Mouse (Mus musculus) ovary, postnatal 36 days (tissue): ENCODE measurements around the gene Gm17660.

Source experiments
- DNase-seq: peaks from one replicate; pipeline ENCODE4 v3.0.0; 2022; ENCODE audit warnings: low spot score, mixed read lengths

Gene Gm17660

DNA sequence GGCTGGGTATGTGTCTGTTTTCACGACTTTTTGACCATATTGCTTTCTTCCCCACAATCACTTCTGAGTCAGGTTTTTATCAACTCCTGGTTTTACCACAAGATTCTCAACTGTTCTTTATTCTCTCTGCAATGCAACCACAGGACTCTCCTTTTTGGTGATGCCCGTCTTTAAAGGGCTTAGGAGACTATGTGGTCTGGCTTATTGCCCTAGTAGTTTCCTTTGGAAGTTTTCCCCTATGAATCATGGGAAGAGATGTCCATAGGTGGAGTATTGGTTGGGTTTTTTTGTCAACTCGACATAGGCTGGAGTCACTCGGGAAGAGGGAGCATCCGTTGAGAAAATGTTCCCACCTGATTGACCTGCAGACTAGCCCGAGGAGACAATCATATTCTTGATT lies 3.3 kb upstream of the Gm17660 start:
- no peak for DNase-seq

DNA sequence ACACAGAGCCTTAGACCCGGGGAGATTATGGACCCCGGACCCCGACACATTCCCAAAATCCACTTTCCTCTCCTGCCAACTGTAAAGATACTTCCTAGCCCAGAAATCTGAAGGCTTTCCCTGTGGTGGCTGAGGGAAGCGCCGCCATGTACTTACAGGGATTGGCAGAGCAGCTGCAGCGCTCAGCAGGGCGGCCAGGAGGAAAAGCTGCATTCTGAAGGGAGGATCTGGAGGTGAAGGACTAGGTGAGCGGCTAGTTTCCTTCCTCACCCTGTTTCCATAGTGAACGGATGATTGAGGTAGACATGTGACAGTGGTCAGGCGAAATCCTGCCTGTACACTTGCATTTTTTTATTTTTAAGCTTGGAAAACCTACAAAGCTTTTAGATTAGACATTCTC lies 1.0 kb downstream of the Gm17660 start:
- DNase-seq, result no peak

DNA sequence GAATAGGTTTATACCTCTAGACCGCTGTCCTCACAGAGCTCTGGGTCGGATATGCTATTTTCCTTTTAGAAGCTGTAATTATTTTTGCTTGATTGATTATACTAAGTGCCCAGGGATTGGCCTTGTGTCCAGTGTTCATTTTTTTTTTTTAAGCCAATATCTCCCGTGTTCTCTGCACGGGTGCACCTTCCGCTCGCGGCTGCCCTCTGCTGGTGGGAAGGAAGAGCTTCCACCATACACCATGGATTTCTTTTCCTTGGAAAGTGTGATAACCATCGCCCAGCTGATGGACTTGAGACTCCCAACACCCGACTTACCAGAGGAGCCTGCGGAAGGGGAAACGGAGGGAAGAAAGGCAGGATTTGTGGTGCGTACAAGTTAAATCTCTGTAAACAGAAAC lies 3.0 kb downstream of the Gm17660 start:
- peak; percentile 65 for DNase-seq

DNA sequence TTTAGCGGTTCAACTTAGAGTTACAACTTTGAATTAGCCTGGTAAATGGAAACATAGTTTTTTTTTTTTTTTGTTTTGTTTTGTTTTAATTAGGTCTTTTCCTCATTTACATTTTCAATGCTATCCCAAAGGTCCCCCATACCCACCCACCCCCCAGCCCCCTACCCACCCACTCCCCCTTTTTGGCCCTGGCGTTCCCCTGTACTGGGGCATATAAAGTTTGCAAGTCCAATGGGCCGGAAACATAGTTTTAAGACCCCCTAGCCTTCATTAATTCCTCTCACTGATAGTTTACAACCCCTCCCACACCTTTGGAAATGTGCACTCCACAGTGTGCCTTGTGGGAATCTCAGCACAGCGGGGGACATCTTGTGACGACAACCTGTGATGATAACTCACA lies 3.8 kb downstream of the Gm17660 start:
- no peak for DNase-seq

DNA sequence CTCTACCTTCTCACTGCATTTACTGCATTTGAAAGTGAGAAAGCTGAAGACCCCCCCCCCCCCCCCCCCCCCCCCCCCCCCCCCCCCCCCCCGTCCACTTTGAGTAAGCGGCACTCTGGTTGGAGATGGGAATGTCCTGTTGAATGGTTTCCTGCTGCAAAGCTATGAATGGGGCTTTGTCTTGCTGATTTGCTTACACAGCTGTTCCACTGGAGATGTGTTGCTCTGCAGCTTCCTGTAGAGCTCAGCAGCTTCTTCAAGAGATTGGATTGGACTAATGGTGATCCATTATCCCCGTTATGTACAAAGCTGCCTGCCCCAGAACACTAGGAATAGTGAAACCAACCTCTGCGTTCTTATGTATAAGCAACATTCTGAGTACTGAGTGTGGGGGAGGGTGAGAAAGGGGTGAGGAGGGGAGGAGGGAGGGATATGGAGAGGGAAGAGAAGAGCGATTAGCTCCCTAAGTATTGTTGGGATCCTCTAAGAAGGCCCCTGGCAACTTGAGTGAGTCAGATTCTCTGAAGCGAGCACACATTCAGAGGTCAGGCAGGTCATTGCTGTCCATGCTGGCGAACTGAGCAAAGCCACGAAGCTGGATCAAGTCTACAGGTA lies 5.0 kb downstream of the Gm17660 start:
- DNase-seq, result no peak

DNA sequence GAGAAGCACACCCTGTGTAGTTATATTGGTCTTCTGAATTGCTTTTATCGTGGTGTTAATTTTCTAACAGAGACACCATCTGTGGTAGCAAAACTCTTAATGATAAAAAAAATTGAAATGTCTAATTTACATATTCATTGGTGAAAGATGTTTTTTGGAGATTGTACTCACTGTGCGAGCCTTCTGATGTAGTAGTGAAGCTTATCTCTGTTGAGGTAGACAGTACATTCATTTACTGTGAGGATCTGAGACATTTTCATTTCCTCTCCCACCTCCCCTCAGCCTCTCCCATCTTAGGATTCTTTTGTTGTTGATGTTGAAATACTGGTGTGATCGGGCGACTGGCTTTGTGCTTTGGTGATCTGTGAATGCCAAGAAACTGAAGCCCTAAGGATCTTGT lies 6.4 kb downstream of the Gm17660 start:
- no peak for DNase-seq

DNA sequence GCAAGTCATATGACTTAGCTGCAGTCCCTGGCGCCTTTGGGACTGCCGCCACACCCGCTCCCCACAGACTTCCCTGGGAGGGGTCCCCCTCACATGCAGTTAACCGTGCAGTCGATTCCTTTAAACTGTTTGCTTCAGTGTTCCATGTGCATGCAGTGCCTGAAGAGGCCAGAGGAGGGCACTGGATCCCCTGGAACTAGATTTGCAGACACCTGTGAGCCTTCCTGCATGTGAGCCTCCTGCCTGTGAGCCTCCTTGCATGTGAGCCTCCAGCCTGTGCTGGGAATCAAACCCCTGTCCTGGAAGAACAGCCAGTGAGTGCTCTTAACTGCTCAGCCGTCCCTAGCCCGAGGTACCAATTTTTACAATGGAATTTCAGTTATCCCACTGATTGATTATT lies 8.7 kb downstream of the Gm17660 start:
- no peak for DNase-seq

DNA sequence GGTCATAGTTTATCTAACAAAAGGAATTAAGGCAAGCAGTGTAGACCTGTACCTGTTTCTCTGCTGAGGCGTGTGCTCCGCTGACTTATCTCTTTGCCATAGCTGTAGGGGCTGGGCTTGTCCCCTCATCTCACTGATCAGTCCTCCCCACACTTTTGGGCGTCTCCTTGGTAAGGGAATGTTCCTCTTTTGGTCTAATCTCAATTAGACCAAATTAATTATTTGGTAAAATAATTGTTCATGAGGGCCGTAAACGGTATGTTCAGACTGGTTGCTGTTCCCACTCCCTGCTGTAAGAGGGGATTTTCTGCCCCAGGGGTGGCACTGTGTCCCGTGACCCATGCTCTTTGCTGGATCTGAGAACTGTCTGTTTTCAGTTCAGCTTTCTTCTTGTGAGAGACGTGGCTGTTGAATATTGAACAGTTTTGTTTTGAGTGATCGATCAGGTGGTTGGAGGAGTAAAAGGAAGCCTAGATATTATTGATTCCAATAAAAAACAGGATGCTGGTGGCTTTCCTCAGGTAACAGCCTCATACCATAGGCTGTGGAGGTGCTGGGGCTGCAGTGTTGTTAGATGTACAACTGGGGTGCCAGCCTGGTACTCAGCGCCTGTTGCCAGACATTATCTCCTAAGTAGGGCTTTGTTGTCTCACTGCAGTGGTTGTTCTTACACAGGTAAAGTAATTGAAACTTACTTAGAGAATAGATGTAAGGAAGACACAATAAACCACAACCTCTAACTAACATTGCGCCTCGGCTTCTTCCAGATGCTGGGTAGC lies 14.4 kb downstream of the Gm17660 start:
- DNase-seq, result no peak

DNA sequence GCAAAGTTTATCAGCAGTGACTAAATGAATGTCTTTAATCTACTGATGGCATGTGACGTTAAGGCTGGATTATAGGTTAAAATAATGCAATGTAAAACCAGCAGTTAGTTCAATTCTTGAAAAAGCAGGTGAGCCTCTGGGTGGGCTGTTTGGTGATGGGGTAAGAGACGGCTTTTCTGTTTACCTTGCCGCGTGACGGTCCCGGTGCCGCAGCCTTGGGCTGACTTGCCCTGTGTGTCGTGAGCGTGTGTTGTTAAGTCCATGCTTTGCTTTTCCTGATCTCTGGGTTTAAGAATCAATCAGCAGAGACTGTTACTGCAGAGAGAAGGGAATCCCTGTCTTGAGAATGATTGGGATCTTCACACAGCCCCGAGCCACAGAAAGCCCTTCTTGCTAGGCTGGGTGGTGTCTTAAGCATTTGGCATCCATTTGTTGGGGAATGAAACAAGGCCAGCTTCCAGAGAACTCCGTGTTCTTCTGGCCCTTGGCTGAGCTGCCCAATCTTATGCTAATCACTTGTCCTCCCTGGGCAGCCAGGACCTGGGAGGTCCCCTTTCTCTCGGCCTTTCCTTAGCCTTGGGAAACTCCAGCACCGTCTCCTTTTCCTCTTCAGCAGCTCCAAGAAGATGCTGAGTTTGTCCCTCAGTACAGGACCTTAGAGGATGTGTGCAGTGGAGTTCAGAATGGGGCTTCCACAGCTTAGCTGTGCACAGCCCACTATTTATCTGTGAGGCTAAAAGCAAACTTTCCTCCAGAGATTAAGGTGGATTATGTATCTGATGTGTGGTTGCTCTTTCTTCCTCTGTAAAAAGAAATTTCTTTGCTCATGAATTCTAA lies 15.3 kb downstream of the Gm17660 start:
- DNase-seq, result no peak

DNA sequence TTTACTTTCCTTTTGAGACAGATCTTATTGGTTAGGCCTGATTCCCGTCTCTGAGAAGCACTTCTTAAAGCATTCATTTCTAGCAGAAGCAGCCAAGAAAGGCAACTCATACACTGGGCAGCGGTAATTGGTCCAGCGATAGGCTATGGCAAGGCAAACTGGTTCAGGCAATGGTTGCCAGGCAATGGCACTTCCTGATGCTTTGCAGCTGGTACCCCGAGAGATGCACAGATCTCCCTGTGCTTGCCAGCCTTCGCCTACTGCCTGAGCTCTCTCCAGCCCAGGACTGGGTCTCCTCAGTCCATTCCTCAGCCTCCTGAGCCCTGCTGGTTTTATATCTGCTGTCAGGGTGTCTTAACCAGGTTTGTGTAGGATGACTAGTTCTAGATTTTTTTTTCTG lies 17.0 kb downstream of the Gm17660 start:
- no peak for DNase-seq

DNA sequence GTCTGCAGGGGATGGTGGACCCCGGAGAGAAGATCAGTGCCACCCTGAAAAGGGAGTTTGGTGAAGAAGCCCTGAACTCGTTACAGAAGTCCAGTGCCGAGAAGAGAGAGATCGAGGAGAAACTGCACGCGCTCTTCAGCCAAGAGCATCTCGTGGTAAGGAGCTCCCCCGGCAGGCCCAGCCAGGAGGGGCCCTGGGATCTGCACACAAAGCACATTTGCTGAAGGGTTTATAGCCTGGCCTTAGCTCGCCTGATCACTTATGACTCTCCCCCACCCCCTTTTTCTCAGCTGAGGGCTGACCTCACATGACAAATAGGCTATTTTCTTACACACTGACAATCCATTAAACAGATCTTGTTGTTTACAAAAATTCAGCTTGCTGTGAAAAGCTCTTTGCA lies 17.8 kb downstream of the Gm17660 start:
- DNase-seq, result no peak

DNA sequence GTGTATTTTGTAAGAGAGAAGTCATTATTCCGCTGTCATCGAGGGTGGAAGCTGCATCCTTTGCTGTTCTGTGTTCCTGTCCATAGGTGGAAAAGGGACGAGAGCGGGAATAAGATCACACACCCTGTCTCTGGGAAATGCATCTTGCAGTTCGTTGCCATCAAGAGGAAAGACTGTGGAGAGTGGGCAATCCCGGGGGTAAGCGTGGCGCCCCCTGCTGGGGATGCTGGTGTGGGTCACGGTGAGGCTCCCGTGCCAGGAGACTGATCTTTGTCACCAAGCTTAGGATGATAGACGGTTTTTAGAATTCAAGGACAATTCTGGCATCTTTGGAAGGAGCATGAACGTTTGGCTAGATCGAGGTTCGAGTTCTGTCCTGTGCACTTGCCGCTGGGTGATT lies 19.4 kb downstream of the Gm17660 start:
- peak; percentile 50 for DNase-seq

DNA sequence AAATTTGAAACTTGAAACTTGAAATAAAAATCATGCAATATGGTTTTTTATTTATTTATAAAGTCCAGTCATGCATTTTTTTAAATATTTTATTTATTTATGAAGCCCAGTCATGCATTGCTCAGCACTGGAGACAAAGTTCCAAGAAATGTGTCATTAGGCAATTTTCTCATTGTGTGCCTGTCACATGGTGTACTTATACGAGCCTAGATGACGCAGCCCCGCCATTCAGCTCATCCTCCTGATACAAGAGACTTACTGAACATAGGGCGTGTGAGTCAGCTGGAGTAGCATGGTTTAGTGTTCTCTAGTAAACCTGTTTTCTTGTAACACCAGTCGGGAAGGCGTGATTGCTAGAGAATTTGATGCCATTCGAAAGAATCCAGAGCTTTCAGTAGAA lies 21.1 kb downstream of the Gm17660 start:
- no peak for DNase-seq

DNA sequence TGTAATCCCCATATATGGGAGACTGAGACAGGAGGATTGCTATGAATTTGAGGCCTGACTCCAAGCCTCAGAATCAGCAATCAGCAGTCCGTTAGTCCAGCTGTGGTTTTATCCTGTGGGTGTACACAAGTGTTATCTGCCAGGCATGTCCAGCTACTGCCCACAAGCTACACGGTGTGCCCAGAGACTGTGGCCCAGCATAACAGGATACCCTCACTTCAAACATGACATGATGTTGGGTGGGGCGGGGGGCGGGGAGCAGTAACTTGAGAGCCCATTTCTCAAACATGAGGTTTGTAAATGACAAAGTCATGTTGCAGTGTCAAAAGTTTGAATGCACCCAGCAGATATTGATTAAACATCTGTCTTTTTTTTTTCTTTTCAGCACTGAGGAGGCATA lies 21.6 kb downstream of the Gm17660 start:
- no peak for DNase-seq

DNA sequence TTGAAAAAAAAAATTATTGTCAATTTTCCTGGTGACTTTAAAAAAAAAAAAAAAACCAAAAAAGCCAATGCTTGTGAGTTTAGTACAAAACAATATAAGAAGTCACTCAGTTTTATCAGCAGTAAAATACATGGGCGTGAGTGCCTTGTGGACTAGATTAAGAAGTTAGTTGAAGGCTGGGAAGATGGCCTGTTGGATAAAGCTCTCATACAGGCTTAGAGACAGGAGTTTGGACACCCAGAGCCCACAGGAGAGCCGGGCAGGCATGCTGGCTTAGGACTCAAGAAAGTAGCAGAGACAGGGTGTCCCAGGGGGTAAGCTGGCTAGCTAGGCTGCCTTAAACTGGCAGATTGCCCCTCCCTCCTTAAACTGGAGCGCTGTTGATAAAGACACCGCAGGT lies 22.5 kb downstream of the Gm17660 start:
- no peak for DNase-seq

DNA sequence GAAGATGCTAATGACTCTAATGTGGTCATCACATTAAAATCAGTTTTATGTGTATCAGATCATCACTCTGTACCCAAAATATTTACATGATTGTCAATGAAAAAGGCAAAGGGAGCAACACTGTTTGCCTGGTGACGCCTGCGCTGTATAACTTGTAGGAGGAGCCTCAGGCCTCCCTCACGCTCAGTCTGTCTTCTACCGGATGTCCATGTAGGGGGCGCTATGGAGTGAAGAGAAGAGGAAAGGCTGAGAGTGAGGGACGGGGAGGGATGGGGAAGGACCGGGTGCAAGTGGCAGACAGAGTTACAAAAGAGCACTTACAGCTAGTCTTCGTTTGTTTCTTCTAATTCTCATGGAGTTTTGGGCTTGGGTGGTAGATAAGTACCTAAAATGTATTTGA lies 24.5 kb downstream of the Gm17660 start:
- DNase-seq, result no peak

DNA sequence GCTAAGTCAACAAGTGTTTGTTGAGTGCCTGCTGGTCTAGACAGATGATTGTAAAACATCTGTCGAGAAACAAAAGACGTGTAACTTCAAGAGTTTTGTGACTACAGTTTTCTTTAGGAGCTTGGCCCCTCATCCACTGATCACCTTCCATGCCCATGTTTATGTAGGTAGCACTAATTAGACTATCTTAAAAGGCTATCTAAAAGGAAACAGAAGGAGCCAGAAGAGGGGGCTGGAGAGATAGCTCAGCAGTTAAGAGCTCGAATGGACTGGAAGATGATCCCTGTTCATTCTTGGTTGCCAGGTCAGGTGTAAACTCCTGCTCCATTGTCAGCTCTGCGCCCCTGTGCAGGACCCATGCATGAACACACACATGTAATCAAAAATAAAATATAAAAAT lies 29.3 kb downstream of the Gm17660 start:
- no peak for DNase-seq

DNA sequence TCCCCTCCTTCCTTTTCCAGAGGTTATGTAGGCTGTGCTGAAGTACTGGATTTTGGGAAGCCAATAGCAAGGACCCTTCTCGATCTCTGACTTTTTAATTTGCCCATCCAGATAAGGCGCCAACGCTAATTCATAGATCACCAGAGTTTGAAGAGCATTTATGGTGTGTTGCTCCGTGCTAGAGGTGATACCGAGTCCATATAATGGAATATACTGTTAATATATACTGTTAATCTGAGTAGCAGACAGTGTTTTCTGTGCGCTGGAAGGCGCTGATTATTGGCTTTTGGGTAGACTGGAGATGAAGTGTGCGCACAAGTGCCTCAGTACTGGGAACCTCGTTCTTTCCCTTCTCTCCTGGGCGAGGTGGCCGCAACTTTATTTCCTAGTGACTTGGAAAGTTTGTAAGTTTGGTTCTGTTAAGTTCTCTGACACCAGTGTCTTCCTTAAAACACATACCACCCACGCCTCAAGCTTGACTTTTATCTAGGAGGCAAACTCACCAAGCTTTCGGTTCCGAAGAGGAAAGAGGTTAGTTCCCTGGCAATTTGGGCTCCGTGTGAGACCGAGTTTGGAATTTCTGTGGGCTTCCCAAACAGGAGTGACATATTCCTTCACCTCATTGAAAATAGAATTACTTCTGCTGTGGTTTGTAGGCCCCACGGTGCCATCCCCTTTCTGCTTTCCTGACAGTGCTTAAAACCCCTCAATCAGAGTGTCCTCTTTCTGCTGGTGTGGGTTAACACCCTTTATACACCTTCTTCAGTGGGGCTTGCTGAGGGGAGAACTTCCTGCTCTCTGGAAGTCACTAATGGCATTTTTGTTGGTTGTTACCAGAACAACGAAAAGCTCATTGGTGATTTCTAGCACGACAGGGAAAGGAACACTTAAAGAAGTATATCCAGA lies 30.0 kb downstream of the Gm17660 start:
- no peak for DNase-seq

DNA sequence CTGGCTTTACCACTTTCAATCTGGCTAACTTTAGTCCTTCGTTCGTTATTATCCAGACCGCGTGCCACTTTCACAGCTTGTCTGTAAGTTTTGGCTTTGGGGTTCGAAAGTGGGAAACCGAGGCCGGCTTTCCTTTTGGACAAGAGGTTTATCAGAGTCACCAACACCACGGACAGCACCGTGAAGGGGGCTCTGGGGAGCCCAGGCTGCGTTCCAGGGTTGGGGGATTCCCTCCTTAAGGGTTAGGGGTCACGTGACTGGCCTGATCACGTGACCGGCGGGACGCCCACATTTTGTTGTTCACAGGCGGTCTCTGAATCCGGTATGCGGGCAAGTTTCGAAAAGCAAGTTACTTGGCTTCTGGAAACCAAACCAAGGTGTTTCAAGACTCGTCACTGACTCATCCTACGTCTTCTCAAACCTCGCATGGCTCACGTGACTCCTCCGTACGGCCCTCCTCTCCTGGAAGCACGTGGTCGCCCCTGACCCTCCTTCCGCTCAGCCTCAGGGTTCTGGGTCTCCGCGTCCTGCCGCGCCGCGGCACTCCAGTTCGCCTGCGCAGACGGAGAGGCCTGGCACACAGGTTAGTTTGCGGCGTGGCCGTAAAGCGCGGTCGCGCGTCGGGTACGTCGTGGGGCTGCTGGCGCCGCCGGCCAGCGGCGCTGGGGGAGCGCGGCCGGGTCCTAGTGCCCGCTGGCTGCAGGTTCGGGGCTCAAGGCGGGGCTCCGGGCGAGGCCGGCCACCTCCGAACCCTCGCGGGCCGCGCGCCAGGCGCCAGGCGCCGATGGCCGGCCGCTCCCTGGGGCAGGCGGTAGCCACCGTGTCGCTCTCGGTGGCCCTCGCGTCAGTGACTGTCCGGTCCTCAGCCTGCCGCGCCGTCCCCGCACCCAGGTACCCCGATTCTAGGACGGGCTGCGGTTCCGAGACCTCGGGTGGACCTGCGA lies 30.9 kb downstream of the Gm17660 start, which contains the start of gene Nudt9:
TSS of gene Nudt9 (plus strand) at position 51 of the 944 bp plus-strand sequence.
- peak; percentile 98 for DNase-seq

DNA sequence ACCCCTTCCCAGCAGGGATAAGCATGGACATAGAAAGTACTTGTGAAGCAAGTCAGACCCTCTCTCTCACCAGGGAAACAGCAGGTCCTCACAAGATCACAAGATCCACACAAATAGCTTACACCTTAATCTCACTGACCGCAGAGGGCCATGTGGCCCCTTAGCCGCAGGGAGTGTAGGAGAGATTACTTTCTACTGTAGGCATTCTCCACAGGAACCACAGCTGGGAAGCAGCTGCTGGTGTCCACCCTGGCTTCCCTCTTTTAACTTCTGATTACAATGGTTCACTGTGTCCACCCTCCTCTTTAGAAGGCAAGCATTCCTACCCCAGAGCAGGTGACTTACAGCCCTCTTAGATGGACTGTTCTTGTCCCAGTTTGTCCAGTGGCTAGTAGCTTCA lies 33.7 kb downstream of the Gm17660 start:
- no peak for DNase-seq

DNA sequence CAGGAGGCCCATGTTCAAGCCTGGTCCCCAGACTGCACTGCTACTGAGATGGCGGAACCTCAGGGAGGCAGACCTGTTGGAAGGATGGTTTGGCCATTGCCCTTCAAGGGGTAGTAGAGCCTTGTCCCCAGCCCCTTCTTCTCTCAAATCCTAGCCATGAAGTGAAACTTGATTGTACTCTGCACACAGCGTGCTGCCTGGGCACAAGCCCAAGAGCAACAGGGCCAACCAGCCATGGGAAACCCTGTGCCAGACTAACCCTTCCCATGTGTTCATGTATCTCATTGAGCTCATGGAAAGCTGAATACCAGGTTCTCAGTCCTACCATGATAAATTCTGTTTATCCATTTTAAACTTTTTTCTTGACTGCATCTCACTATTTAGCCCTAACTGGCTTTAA lies 34.5 kb downstream of the Gm17660 start:
- DNase-seq, result no peak
